Mouse (Mus musculus): ENCODE data around the gene Theg.

Theg gene

GRCm38 (mm10) chr10:79616376-79616775, 29.2 kb upstream of the Theg start:
- Histone ChIP-seq H3K9me3 (ENCODE audit: low read length) (no peaks in the 10 kb centered on the region), H3K4me3 (replicated peaks; ENCODE audit: low read length) (no peak overlapping the region)
- TF ChIP-seq CTCF (conservative IDR thresholded peaks at IDR 0.05; ENCODE audit: low read length), result no peak
- TF ChIP-seq POU5F1 (IDR thresholded peaks at IDR 0.05; ENCODE audit: borderline replicate concordance, low read length), result no peak
- TF ChIP-seq NANOG (IDR thresholded peaks at IDR 0.05; ENCODE audit: borderline replicate concordance, low read length), result no peak

GRCm38 (mm10) chr10:79615860-79616259, 28.7 kb upstream of the Theg start:
- Histone ChIP-seq H3K36me3 (ENCODE audit: insufficient read depth, low read length) (no peaks in the 10 kb centered on the region), H3K27me3 (ENCODE audit: insufficient read depth, low read length) (peaks cover 27% of the 10 kb centered on the region), H3K9me3 (ENCODE audit: low read length) (no peaks in the 10 kb centered on the region), H3K4me3 (replicated peaks; ENCODE audit: low read length) (no peak overlapping the region), H3K4me1 (replicated peaks; ENCODE audit: low read depth, low read length) (peaks cover 58% of the 10 kb centered on the region)
- TF ChIP-seq CTCF (conservative IDR thresholded peaks at IDR 0.05; ENCODE audit: low read length) (no peak), NANOG (IDR thresholded peaks at IDR 0.05; ENCODE audit: borderline replicate concordance, low read length) (no peak), POU5F1 (IDR thresholded peaks at IDR 0.05; ENCODE audit: borderline replicate concordance, low read length) (no peak)

More at GRCm38 (mm10) chr10:79616376-79616775, 29.2 kb upstream of the Theg start:
- no peaks in the 10 kb centered on the region for H3K36me3 ChIP-seq (ENCODE audit: insufficient read depth, low read length)
- H3K27me3 ChIP-seq (ENCODE audit: insufficient read depth, low read length), result peaks cover 22% of the 10 kb centered on the region
- H3K4me1 ChIP-seq (replicated peaks; ENCODE audit: low read depth, low read length), result peaks cover 57% of the 10 kb centered on the region

GRCm38 (mm10) chr10:79614305-79614643, 27.1 kb upstream of the Theg start:
- H3K27me3 ChIP-seq (ENCODE audit: insufficient read depth, low read length), result peaks cover 33% of the 10 kb centered on the region
- peaks cover 52% of the 10 kb centered on the region for H3K4me1 ChIP-seq (replicated peaks; ENCODE audit: low read depth, low read length)
- peak overlapping the region; percentile 91 for H3K4me3 ChIP-seq (replicated peaks; ENCODE audit: low read length)
- no peaks in the 10 kb centered on the region for H3K9me3 ChIP-seq (ENCODE audit: low read length)
- no peak for TF ChIP-seq NANOG (IDR thresholded peaks at IDR 0.05; ENCODE audit: borderline replicate concordance, low read length)
- TF ChIP-seq POU5F1 (IDR thresholded peaks at IDR 0.05; ENCODE audit: borderline replicate concordance, low read length), result no peak
- TF ChIP-seq CTCF (conservative IDR thresholded peaks at IDR 0.05; ENCODE audit: low read length), result no peak
- H3K36me3 ChIP-seq (ENCODE audit: insufficient read depth, low read length), result no peaks in the 10 kb centered on the region

GRCm38 (mm10) chr10:79613578-79614304, 26.6 kb upstream of the Theg start, which contains the start of gene C2cd4c:
Gene C2cd4c, minus strand, starts transcription at chr10:79614025.
- no peaks in the 10 kb centered on the region for H3K36me3 ChIP-seq (ENCODE audit: insufficient read depth, low read length)

GRCm38 (mm10) chr10:79612192-79613135, 25.3 kb upstream of the Theg start:
- H3K4me3 ChIP-seq (replicated peaks; ENCODE audit: low read length), result peak overlapping the region; percentile 91
- no peaks in the 10 kb centered on the region for H3K36me3 ChIP-seq (ENCODE audit: insufficient read depth, low read length)
- H3K9me3 ChIP-seq (ENCODE audit: low read length), result no peaks in the 10 kb centered on the region
- H3K27me3 ChIP-seq (ENCODE audit: insufficient read depth, low read length), result peaks cover 43% of the 10 kb centered on the region
- peaks cover 62% of the 10 kb centered on the region for H3K4me1 ChIP-seq (replicated peaks; ENCODE audit: low read depth, low read length)
- no peak for TF ChIP-seq CTCF (conservative IDR thresholded peaks at IDR 0.05; ENCODE audit: low read length)
- TF ChIP-seq NANOG (IDR thresholded peaks at IDR 0.05; ENCODE audit: borderline replicate concordance, low read length), result no peak
- TF ChIP-seq POU5F1 (IDR thresholded peaks at IDR 0.05; ENCODE audit: borderline replicate concordance, low read length), result no peak

More at GRCm38 (mm10) chr10:79613578-79614304, 26.6 kb upstream of the Theg start, which contains the start of gene C2cd4c:
- Histone ChIP-seq H3K9me3 (ENCODE audit: low read length) (no peaks in the 10 kb centered on the region), H3K27me3 (ENCODE audit: insufficient read depth, low read length) (peaks cover 39% of the 10 kb centered on the region), H3K4me3 (replicated peaks; ENCODE audit: low read length) (peak within 1 kb of the TSS; percentile 91), H3K4me1 (replicated peaks; ENCODE audit: low read depth, low read length) (peaks cover 52% of the 10 kb centered on the region)
- TF ChIP-seq NANOG (IDR thresholded peaks at IDR 0.05; ENCODE audit: borderline replicate concordance, low read length), result no peak

- H3K4me1 ChIP-seq (replicated peaks; ENCODE audit: low read depth, low read length), result peaks cover 59% of the 10 kb centered on the region
- peaks cover 48% of the 10 kb centered on the region for H3K27me3 ChIP-seq (ENCODE audit: insufficient read depth, low read length)
- H3K36me3 ChIP-seq (ENCODE audit: insufficient read depth, low read length), result no peaks in the 10 kb centered on the region
- no peaks in the 10 kb centered on the region for H3K9me3 ChIP-seq (ENCODE audit: low read length)
- H3K4me3 ChIP-seq (replicated peaks; ENCODE audit: low read length), result no peak overlapping the region
- TF ChIP-seq POU5F1 (IDR thresholded peaks at IDR 0.05; ENCODE audit: borderline replicate concordance, low read length) (no peak), NANOG (IDR thresholded peaks at IDR 0.05; ENCODE audit: borderline replicate concordance, low read length) (no peak), CTCF (conservative IDR thresholded peaks at IDR 0.05; ENCODE audit: low read length) (no peak)
Measured at GRCm38 (mm10) chr10:79611296-79611695, 24.2 kb upstream of the Theg start.

- TF ChIP-seq POU5F1 (IDR thresholded peaks at IDR 0.05; ENCODE audit: borderline replicate concordance, low read length), result no peak
- TF ChIP-seq CTCF (conservative IDR thresholded peaks at IDR 0.05; ENCODE audit: low read length), result no peak
- TF ChIP-seq NANOG (IDR thresholded peaks at IDR 0.05; ENCODE audit: borderline replicate concordance, low read length), result no peak
- Histone ChIP-seq H3K4me1 (replicated peaks; ENCODE audit: low read depth, low read length) (peaks cover 42% of the 10 kb centered on the region), H3K36me3 (ENCODE audit: insufficient read depth, low read length) (no peaks in the 10 kb centered on the region), H3K27me3 (ENCODE audit: insufficient read depth, low read length) (peaks cover 48% of the 10 kb centered on the region), H3K4me3 (replicated peaks; ENCODE audit: low read length) (no peak overlapping the region), H3K9me3 (ENCODE audit: low read length) (no peaks in the 10 kb centered on the region)
Measured at GRCm38 (mm10) chr10:79609276-79609675, 22.1 kb upstream of the Theg start.

GRCm38 (mm10) chr10:79607892-79608291, 20.8 kb upstream of the Theg start:
- TF ChIP-seq POU5F1 (IDR thresholded peaks at IDR 0.05; ENCODE audit: borderline replicate concordance, low read length) (no peak), NANOG (IDR thresholded peaks at IDR 0.05; ENCODE audit: borderline replicate concordance, low read length) (no peak), CTCF (conservative IDR thresholded peaks at IDR 0.05; ENCODE audit: low read length) (no peak)
- H3K36me3 ChIP-seq (ENCODE audit: insufficient read depth, low read length), result no peaks in the 10 kb centered on the region
- H3K27me3 ChIP-seq (ENCODE audit: insufficient read depth, low read length), result peaks cover 40% of the 10 kb centered on the region

More at GRCm38 (mm10) chr10:79607892-79608291, 20.8 kb upstream of the Theg start:
- no peak overlapping the region for H3K4me3 ChIP-seq (replicated peaks; ENCODE audit: low read length)
- H3K9me3 ChIP-seq (ENCODE audit: low read length), result no peaks in the 10 kb centered on the region
- H3K4me1 ChIP-seq (replicated peaks; ENCODE audit: low read depth, low read length), result peaks cover 33% of the 10 kb centered on the region
